Mouse (Mus musculus): ENCODE measurements around the gene Gm20388.

Gene Gm20388

DNA sequence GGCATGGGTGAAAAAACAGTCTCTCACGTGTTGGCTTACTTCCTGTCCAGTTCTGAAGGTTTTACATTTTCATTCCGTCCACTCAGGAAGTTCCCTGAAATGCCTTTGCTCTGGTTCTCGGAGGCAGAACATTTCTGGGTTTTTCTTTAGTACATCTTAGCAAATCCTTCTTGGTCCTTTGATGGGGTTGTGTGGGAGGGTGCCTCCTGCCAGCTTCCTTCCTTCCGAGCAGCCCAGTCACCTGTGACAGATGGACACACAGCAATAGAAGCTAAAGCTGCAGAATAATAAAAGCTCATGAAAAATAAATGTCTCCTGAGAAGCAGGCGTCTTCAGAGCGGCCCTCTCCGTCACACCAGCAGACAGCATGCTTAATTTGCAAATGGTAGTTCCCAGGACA lies 4168.3 kb downstream of the Gm20388 start:
- DNase-seq (ENCODE audit: low spot score) = no peak

DNA sequence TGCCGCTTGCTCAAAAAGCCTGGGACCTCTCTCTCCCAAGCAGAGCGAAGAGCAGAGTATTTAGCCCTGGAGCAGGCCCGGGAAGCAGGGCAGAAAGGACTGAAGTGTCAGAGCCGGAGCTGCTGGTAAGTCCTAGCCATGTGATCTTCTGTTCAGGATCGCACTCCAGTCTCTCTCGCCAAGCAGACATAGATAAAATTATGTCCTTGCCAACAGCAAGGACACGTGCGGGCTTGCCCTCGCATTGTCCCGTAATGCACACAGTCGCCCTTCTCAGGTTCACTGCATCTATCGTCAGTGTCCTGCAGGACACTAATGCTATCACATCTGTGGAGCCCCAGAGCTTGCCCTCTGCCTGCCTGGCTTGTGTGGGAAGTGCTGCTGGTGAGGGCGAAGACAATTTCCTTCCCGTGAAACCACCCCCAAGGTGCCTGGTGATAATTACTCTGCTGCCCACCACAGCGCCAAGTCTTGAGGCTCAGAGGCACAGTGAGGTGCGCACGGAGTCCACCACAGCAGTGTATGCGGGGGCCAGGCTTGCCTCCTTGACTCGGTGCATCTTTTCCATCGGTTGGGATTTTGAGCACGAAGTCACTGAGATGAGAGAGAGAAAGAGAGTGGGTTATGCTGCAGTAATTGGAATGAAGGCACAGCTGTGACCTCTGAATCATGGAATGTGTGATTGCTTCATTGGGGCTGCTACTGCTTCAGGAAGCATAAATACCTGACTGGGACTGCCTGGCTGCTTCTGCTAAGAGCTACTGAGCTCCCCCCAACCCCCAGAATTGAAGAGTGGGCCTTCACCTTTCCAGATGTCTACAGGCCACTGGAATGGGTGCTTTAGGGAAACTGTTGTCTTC lies 4170.1 kb downstream of the Gm20388 start:
- DNase-seq (ENCODE audit: low spot score) = no peak

- no peak for DNase-seq (ENCODE audit: low spot score)
These were observed 4172.0 kb downstream of the Gm20388 start for GRCm38 (mm10) chr8:124082616-124083015.

DNA sequence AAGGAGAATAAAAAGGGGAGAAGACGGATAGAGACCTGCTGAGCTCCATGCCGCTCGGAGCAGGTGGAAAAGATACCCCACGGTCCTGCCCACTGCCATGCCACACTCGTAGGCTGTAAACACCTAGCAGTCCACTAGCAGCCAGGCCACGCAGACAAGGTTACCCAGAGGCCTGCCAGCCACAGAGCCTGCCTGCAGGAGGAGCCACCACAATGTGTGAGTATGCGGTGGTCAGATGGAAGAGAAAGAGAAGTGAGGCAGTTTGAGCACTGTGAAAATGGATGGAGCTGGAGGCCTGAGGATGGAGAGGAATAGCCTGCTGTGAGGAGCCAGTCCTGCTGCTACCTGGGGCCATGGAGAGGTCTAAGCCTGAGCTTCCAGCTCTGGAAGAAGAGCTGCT lies 4173.0 kb downstream of the Gm20388 start:
- DNase-seq (ENCODE audit: low spot score) = no peak

GRCm38 (mm10) chr8:124085668-124086067 lies 4175.0 kb downstream of the Gm20388 start:
- DNase-seq (ENCODE audit: low spot score) = no peak

- peak; percentile 48 for DNase-seq (ENCODE audit: low spot score)
These were observed 4177.5 kb downstream of the Gm20388 start for GRCm38 (mm10) chr8:124088092-124088613.

DNA sequence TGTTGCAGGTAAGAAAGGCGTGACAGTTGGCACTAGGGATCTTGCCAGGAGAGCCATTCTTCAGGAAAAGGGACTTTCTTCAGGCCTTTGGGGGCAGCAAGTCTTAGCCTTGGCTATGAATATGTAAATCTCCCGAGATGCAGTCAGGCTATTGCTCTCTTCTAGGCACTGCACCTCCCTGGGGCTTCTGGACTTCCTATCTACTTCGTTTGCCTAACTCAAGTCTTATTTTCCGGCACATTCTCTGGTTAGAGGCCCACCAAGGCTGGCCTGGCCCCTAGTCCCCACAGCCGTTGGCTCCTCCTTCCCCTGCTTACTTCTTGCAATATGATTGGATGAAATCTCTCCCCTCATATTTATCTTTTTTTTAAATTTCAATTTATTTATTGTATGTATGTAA lies 4178.4 kb downstream of the Gm20388 start:
- no peak for DNase-seq (ENCODE audit: low spot score)

DNA sequence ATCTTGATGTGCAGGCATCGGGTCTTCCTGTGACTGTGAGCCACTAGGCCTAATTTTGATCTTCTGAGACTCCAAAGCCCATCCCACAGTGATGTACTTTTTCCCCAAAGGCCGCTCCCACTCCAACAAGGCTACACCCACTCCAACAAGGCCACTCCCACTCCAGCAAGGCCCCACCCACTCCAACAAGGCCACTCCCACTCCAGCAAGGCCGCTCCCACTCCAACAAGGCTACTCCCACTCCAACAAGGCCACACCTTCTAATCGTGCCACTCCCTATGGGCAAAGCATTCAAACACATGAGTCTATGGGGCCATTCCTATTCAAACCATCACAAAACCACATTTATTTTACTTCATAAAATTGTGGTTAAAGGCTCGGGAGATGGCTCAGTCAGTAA lies 4179.8 kb downstream of the Gm20388 start:
- DNase-seq (ENCODE audit: low spot score) = no peak

- DNase-seq (ENCODE audit: low spot score) = no peak
These were observed 4188.4 kb downstream of the Gm20388 start for GRCm38 (mm10) chr8:124098953-124099622.

- no peak for DNase-seq (ENCODE audit: low spot score)
These were observed 4189.0 kb downstream of the Gm20388 start for GRCm38 (mm10) chr8:124099623-124099965.

GRCm38 (mm10) chr8:124105869-124106268 lies 4195.2 kb downstream of the Gm20388 start:
- no peak for DNase-seq (ENCODE audit: low spot score)

- no peak for DNase-seq (ENCODE audit: low spot score)
These were observed 4195.9 kb downstream of the Gm20388 start for GRCm38 (mm10) chr8:124106328-124107195.

DNA sequence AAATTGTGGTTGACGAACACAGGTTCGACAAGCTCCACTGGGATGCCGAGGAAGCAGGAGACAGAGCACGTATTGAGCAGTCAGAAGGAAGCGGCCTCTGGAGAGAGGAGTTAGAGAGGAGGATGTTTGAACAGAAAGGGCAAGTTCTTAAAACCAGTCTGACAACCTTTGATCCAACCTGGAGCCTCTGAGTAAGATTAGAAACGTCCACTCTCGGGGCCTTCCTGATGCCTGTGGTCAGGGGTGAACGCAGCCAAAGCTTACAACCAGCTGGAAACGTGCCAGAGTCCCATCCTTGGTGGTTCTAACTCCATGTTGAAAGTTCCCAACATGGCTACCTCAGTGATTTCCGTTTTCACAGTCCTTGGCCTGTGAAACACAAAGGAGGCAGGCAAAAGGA lies 4202.5 kb downstream of the Gm20388 start:
- DNase-seq (ENCODE audit: low spot score) = peak; percentile 70

GRCm38 (mm10) chr8:124125241-124125640 lies 4214.6 kb downstream of the Gm20388 start:
- no peak for DNase-seq (ENCODE audit: low spot score)

- DNase-seq (ENCODE audit: low spot score) = no peak
These were observed 4226.6 kb downstream of the Gm20388 start for GRCm38 (mm10) chr8:124137261-124137660.

- DNase-seq (ENCODE audit: low spot score) = no peak
These were observed 4229.7 kb downstream of the Gm20388 start for GRCm38 (mm10) chr8:124140211-124140790.

- DNase-seq (ENCODE audit: low spot score) = no peak
These were observed 4230.3 kb downstream of the Gm20388 start for GRCm38 (mm10) chr8:124140868-124141431.

- no peak for DNase-seq (ENCODE audit: low spot score)
These were observed 4231.2 kb downstream of the Gm20388 start for GRCm38 (mm10) chr8:124141681-124142391.

DNA sequence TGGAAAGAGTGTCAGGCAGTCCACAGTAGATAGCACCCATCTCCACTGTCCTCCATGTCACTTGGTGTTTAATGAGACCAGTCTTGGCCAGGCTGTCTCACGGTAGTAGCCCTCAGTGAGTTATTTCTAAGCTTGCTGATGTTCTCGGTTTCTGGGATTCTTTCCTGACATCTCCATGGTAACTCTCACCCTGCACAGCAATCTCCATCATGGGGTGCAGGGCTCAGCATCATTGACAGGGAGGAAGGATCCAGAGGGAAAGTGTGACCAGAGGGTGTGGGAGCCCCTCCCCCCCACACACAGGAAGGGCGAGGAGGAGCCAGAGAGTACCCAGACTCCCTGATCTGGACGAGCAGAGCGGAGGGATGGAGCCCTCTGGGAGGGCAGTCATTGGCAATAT lies 4232.4 kb downstream of the Gm20388 start:
- DNase-seq (ENCODE audit: low spot score) = no peak

- DNase-seq (ENCODE audit: low spot score) = no peak
These were observed 4233.4 kb downstream of the Gm20388 start for GRCm38 (mm10) chr8:124143871-124144618.

Data from urinary bladder, postnatal 25 days (tissue).